Mouse (Mus musculus): ENCODE data around the gene Bbs9.

The Bbs9 gene

GRCm38 (mm10) chr9:22758487-22758886 lies 283.0 kb downstream of the Bbs9 start:
- no peak for DNase-seq

GRCm38 (mm10) chr9:22759241-22759640 lies 283.7 kb downstream of the Bbs9 start:
- no peak for DNase-seq

DNA sequence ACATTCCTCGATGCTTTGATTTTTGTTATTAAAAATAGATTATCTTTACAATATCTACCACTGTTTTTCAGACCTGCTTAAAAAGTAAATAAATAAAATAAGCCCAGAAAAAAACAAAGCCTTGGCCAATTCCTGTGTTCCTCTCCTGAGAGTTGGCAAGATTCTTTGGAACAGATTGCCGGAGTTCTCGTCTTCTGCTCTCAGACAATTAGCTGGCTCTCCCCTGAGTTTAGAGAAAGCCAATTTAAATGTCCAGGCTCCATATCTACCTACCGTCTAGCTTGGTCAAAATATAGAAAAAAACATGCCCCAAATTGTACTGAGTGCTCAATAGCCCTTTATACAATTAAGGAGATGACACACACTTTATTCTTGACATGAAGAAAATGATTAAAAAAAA lies 284.9 kb downstream of the Bbs9 start:
- DNase-seq: no peak

- DNase-seq: no peak
These were observed 286.0 kb downstream of the Bbs9 start for GRCm38 (mm10) chr9:22761487-22761886.

DNA sequence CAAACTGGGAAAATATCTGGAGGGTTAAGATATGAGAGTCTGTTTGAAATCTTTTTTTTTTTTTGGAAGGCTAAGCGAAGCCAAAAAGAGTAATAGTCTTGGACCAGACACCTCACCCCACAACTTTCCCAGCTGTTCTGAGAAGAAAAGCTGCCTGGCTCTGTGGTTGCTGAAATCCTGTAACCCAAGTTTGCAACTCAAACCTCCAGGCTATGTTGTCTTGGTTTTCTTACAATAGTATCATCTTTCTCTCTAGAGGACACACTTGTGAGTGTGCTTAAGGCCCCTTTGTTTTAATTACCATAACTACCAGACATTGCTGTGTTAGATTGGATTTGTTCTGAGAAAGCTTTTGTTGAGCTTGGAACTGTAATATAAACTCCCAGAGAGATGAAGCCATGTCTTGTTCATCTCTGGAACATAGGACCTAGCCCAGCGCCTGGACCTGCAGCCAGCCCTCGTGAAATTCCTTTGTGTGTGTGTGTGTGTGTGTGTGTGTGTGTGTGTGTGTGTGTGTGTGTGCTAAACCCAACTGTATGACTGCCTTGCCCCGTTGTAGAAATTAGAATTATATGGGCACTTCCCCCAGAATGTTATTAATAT lies 290.2 kb downstream of the Bbs9 start:
- no peak for DNase-seq

- no peak for DNase-seq
These were observed 291.6 kb downstream of the Bbs9 start for GRCm38 (mm10) chr9:22767154-22767553.

GRCm38 (mm10) chr9:22767860-22768259 lies 292.3 kb downstream of the Bbs9 start:
- no peak for DNase-seq

DNA sequence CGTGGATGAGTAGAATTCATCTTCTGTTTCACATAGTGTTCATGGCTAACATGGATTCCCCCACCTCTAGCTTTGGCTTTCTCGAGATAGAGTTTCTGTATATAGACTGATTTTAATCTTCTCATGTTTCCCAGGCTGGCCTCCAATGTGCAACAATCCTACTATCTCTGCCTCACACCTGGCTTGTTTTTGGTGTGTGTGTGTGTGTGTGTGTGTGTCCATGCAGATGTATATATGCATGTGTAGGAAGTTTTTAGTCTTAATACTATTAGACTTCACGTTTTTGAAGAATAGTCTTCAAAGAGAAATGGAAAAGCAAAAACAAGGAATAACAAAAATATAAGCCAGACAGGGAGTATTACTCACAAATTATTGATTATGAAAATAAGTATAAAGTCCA lies 296.3 kb downstream of the Bbs9 start:
- no peak for DNase-seq

DNA sequence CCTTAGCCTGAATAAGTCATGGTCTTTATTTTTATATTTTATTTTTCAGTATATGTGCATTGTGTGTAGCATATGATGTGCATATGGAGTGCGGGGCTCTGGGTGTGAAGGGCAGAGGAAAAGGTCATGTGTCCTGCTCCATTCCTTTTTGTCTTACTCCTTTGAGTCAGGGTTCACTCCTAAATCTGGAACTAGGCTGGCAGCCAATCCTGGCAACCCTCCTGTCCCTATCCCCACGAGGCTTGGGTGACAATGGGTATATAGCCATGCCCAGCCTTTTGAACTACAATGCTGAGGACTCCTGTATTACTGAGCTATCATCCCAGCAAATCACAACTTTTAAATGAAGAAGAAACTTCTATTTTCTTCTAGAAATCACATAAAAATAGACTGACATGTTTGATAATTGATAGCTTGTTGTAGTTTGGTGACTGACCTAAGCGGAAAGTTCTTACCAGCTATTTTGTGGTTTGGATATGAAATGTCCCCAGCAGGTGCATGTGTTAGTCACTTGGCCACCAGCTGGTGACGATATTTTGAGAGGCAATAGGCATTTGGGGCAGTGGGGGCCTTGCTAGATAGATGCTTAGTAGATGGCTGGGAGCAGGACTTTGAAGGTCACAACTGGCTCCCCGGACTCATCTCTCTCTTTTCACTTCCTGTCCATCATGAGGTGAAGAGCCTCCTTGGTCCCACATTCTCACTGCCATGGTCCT lies 300.9 kb downstream of the Bbs9 start:
- no peak for DNase-seq

GRCm38 (mm10) chr9:22777425-22777824 lies 301.9 kb downstream of the Bbs9 start:
- DNase-seq: no peak

- no peak for DNase-seq
These were observed 304.1 kb downstream of the Bbs9 start for GRCm38 (mm10) chr9:22779631-22780030.

GRCm38 (mm10) chr9:22786006-22786405 lies 310.5 kb downstream of the Bbs9 start:
- DNase-seq: no peak

DNA sequence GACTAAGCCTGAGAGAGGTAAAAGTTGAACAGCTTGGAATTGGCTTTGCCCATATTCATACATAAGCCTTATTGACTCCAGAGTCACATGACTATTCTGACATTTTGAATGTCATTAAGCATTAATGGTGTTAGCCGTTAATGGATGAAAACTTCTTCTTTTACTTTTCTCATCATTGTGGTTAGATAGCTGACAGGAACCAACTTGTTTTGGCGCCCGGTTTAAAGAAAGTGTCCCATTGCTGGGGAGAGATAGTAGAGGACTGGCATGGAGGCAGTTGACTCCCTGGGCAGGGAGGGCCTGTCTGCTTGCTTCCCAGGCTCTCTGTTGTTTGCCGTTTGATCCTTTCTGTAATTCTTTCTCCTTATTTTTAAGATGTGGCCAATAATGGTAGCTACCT lies 312.9 kb downstream of the Bbs9 start:
- no peak for DNase-seq

DNA sequence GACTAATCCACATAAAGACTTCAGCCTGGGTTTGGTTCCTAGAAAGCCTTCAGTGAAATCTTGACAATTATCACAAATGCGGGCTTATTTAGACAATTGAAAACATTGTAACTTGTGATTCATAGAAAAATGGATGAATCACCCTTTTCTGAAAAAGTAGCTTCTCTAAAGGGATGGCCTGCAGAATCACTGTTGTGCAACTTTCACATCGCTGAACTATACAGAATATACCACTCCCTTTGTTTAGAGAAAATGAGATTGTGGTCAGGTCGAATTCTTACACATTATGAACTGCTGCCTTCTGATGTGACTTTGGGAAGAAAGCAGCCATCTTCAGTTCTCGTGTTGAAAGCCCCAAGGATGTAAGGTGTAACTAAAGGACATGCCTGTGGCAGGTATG lies 313.3 kb downstream of the Bbs9 start:
- no peak for DNase-seq

GRCm38 (mm10) chr9:22789380-22790168 lies 314.1 kb downstream of the Bbs9 start:
- DNase-seq: no peak

DNA sequence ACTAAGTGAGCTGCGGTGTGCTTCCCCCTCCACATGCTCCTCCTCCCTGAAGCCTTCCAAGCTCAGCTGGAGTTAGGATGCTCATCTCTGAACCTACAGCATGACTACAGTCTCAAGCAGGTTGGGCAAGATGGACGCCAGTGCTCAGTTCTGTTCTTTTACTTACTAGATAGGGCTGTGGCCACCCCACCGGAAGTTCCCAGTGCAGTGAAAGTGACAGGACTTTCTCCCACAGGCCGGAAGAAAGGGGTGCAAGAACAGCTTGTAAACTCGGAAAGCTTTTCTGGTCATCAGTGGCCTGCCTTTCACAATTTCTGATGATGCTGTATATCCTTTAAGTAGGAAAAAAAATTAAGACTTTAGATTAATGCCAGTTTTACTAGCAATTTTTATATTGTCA lies 315.7 kb downstream of the Bbs9 start:
- no peak for DNase-seq

GRCm38 (mm10) chr9:22791750-22792149 lies 316.2 kb downstream of the Bbs9 start:
- DNase-seq: no peak

- DNase-seq: no peak
These were observed 318.2 kb downstream of the Bbs9 start for GRCm38 (mm10) chr9:22793698-22794097.

DNA sequence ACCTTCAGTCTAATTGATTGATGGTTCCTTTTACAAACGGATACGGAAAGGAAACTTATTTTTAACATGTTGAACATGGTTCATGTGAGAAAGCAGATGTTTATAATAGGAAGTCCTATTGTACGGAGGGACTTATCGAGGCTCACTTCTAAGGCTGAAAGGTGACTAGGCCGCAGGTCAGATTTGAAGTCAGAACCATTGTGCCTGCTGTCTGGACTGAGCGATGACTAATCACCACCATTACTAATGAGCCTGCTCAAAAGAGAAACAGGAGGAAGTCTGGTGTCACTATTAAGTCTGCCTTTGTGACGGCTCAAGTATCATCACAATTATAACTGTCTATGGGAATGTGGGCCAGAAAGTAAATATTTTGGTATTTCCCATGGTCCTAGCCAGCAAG lies 325.2 kb downstream of the Bbs9 start:
- no peak for DNase-seq

DNA sequence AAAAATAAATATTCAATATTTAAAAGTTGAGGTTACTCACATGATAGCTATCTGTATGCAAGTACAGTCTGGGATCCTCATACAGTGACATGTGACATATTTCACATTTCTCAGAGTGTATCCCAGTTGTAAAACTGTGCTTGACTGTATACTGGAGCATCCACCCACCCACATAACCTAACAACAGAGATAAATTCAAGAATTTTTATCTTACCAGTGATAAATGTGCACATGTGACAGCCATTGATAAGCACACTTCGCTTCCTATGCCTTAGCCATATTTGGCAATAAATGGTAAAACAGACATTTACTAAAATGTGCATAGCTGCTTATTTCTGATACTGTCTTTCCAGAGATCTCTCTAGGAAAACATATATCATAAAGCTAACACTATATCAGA lies 330.5 kb downstream of the Bbs9 start:
- no peak for DNase-seq

DNA sequence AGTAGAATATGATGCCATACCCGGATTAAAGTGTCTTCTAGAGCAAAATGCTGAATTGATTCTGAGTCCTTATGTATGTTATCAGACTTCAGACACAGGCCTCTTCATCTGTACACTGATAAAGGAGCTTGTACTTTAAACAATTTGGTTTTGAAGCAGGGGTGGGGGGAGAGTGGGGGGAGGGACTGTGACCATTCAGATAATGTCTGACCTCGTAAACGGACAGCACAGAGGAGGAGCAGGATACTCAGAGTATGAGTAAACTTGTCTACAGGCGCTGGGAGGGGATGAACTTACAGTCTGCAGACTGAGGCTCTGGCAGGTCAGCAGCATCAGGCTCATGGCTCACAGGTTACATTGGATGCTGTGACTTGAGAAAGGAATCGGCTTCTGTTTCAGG lies 331.0 kb downstream of the Bbs9 start:
- no peak for DNase-seq

DNA sequence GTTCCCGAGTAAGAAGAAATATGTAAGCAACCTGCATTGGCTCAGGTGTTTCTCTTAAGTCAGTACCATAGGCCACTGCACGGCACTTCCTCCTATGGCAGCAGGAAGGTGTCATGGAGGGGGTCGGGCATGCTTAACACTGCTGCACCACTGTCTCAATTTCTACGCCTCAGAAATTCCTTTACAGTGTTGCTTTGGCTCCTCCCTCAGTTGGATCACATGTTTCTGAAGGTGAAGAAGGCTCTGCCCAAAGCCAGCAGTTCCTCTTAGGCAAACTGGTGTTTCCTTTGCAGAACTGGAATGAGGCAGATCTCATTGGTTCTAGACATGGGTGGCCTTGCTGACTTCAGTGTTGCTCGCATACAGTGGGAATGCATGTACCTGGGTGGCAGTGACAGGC lies 332.2 kb downstream of the Bbs9 start:
- DNase-seq: no peak

- no peak for DNase-seq
These were observed 334.2 kb downstream of the Bbs9 start for GRCm38 (mm10) chr9:22809621-22810126.

- DNase-seq: no peak
These were observed 334.9 kb downstream of the Bbs9 start for GRCm38 (mm10) chr9:22810454-22810853.
